Mouse (Mus musculus) spleen, postnatal 0 days (tissue): ENCODE measurements around the gene Lyar. TPM values are rescaled to one million over a fixed set of nuclear protein-coding genes. Genes with fewer than 3 reads are reported as not detected.

Source experiments
- polyA plus RNA-seq: library from polyadenylated mRNA; unstranded; fragments of >200 nt; fragmentation: Nextera tagmentation; extraction: Ambion mirVana; gene quantifications from 2 replicates; pipeline ENCODE4 v1.2.1, GENCODE M21; 2015

The Lyar gene
- 90.0 and 92.3 TPM in 2 replicates for polyA plus RNA-seq

DNA sequence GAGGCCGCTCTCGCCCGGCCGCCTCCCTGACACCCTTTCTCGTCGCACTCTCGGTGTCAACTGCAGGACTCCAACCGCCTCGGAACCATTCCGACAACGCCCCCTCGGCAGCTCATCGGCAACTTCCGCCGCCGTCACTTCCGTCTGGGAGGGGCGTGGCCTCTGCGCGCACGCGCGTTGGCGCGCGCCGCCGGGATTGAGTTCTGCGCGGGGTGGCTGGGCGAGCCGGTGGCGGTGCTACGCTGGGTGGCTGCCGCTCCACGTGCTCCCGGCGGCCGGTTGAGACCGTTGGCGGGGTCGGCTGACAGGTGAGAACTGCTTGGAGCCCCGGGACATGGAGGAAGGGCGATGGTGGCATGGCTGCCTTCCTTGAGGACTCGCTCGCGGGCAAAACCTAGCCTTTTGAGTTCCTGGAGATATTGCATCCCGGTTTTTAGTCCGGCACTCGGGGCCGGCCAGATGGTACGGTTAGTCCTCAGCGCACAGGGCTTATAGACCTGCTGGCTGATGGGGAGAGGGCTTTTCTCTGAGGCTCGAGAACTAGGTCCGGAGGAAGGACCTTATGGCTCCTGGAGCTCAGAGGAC lies at the start of gene Lyar, which contains the start of gene Zbtb49:
Gene Lyar (plus strand): TSS at position 143 of the 585 bp plus-strand sequence.
Gene Zbtb49 (minus strand): TSS at position 130 of the 585 bp plus-strand sequence.

GRCm38 (mm10) chr5:38260107-38260682 lies 39.9 kb downstream of the Lyar start, which contains the start of gene Tmem128:
Gene Tmem128, plus strand, starts transcription at chr5:38260185.

DNA sequence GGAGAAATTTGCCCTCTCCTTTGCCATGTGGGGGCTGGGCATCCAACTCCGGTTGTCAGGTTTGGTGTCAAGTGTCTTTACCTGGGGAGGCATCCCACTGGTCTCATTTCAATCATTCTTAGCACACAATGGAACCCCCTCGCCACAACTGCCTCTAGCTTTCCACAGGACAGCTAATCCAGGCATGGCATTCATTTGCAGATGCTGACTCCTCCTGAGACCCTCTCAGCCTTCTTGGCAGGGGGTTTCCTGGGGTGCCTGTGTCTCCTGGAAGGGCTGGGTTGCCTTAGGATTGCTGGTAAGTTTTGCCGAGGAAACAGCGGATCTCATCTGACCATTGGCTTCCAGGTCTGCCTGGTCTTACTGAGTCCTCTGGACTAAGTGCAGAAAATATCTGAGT lies 55.5 kb downstream of the Lyar start, which contains the start of gene Otop1:
Gene Otop1 (plus strand): TSS at position 202 of the 400 bp plus-strand sequence.

Other genes with a start within 250 kb of the Lyar start
- gene Stx18, start 181.7 kb upstream of the Lyar start, polyA plus RNA-seq: 14.8 and 15.9 TPM in 2 replicates
- gene Nsg1, start 60.6 kb upstream of the Lyar start, polyA plus RNA-seq: 3.5 and 4.6 TPM in 2 replicates
- gene Zbtb49, start within 50 bp of the Lyar start, polyA plus RNA-seq: 4.5 and 5.3 TPM in 2 replicates
- 73.1 and 78.7 TPM in 2 replicates for gene Tmem128, start 39.7 kb downstream of the Lyar start, polyA plus RNA-seq
- gene Otop1, start 55.5 kb downstream of the Lyar start, polyA plus RNA-seq: 0.04 TPM in 1 of 2 replicates, not detected in the other
- gene Drd5, start 98.9 kb downstream of the Lyar start, polyA plus RNA-seq: not detected in 2 replicates